Mouse (Mus musculus): ENCODE results near the gene Slc22a2. TPM values are rescaled to one million over a fixed set of nuclear protein-coding genes. Genes with fewer than 3 reads are reported as not detected.
"Not testable (repeated sequence)": the region's sequence is repeated elsewhere in the genome, so short reads cannot be mapped to it uniquely, and the experiment has no call there.

Slc22a2 gene
- total RNA-seq, 2 experiments from 2014 or later = 0.16 to 0.26 TPM

DNA sequence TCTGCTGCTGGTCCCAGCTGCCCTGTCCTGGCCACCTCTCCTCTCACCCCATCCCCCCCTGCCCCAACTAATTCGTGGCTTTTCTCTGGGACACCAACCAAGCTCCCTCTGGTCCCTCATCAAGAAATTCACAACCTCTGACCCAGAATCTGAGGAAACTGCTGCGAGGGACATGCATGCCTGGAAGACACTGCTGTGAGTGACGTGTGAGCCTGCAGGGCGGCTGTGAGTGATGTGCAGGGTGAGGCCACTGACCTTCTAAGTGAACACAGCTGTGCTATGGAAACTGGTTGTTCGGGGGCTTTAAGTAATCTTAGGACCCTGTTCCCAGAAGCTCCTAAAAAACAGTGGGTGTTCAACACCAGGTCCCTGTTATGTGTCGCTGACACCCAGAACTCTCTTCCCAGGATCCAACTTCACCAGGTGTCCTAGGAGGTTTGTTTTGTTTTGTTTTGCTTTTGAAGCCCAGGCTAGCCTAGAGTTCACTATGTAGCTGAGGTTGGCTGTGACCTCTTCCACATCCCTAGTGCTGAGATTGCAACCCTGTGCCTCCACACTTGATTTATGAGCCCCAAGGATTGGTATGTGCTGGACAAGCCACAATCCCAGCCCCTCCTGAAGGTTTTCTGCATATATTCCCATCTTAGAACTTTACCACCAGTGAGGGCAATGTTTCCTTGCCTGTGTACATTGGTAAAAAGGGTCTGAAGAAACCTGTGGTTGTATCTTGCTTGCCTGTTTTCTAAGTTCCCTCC, 47.2 kb downstream of the Slc22a2 start:
- DNase-seq = no peak

DNA sequence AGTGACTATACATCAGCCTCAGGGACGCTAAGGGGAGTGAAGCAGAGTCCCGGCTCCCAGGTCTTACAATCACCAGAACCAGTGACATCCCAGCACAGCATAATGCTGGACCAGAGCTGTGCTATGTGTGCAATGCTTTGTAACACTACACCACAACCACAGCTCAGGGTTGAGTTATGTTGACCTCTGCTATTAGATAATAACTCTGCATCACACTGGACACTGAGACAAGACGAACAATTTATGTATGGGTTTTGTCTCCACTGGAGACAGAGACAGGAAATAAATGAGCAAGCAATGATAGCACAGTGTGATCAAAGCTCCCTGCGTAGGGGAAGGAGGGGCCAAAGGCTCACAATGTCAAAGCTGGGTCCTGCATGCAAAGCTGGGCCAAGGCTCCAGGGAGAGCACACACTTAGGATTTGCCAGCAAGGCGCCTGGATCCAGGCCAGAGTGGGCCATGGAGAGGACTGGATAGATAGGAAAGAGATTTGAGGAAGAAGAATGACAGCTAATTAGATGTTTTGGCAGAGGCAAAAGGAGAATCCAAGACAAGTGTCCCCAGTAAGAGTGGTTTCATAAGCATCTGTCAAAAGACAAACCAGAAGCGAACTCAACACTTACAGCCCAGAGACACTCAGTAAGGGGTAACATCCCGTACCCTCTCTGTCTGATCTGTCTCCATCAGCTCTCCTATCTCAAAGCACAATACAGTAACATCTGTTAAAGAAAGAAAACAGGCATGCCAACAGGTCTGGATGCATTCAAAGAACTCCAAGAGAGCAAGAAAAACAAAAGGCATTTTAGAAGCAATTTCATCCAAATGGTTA, 48.1 kb downstream of the Slc22a2 start:
- peak; percentile 64 to 71 for DNase-seq

DNA sequence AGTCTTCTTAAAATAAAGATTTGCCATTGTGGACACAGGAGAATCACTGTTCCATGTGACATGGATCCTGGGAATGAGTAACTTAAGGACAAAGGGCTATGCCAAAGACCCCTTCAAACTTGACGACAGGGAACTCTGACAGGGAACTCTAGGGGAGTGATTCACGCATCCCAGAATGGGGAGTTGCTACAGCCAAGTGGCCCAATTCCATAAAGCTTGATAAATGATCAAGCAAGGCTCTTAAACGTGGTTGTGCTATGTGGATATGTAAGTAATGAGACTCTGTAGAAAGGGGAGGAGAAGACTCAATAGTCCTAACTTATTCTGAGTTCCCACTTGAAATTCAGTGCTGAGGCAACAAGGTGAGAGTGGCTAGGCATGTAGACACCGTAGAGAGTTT, 50.9 kb downstream of the Slc22a2 start:
- DNase-seq = no peak

DNA sequence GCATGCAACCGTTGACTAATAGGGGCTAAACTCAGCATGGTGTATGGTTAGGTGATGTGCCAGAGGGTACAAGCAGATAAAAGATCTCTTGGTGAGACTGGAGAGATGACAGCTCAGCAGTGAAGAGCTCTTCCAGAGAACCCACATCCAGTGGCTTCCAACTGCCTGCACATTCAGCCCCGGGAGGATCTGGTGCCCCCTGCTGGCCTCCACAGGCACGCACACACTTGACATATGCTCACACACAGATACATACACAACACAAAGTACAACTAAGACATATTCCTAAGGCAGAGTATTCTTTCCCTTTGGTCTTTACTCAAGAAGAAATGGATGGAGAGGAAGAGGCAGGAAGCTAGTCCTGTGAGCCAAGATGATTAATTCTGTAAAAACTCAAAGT, 55.7 kb downstream of the Slc22a2 start:
- no peak for DNase-seq

DNA sequence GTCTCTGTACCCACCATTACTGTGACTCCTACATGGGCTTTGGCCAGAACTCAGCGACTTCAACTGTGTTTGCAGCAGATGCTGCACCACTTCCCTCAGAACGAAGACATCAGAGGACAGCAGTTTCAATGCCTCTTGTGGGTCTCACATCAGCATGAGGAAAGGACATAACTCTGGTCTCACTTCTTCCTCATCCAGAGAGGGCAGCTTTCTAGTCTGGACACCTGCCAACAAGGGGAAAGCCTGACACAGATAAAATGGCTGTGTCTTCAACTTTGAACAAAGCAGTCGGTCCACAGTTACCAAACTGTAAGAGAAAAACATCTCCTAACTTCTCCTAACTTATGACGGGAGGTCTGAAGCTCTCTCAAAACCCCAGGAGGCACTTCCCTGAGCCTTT, 57.2 kb downstream of the Slc22a2 start:
- DNase-seq = no peak

DNA sequence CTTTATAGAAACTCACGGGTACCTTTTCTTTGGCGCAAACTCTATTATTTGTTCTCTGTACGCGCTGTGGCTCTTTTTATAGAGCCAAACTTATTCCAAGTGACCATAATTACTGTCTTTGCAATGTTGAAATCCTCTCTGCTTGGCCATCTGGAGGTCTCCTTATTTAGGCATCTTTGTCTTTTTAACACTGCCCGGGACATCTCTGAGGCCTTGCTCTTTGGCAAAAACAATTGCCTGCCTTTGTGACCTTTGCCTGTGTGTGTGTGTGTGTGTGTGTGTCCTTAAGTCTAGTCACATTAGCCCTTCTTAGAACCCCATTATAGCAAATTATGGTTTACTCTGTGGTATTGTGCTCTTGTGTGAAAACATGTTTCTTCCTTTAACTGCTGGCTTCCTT, 61.5 kb downstream of the Slc22a2 start:
- DNase-seq = no peak

DNA sequence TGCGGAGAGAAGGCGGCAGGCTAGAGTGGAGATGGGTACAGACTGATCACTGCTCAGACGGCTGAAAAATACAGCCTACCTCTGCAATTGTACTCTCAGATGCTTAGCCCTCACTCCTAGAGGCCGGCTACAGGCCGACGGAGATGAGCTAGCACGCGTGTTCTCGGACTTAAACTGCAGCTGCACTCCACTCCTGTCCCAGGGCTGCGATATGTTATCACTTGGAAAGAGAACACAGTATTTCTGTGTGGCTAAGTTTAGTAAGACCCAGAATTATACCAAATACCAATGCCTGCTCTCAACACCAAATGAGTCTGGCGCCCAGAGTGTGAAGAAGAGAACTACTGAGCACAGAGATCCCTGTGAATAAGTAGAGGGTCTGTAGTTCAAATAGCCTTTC, 68.7 kb downstream of the Slc22a2 start:
- no peak for DNase-seq

DNA sequence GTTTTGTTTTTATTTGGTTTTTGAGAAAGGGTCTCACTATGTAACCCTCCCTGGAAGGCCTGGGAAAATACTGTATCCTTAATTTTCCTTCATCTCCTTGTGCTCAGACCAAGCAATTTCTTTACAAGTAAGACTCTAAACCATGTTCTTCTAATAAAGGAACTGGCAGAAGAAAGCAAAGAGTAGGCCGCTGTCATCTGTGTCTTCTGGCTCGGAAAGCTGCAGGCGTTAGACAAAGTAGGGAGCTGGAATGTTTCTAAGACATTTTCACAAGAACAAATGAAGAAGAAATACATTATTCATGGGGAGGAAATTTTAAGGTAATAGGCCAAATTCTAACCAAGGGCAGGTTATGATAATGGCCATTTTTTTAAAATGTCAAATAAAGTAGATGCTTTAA, 70.1 kb downstream of the Slc22a2 start:
- DNase-seq = no peak

DNA sequence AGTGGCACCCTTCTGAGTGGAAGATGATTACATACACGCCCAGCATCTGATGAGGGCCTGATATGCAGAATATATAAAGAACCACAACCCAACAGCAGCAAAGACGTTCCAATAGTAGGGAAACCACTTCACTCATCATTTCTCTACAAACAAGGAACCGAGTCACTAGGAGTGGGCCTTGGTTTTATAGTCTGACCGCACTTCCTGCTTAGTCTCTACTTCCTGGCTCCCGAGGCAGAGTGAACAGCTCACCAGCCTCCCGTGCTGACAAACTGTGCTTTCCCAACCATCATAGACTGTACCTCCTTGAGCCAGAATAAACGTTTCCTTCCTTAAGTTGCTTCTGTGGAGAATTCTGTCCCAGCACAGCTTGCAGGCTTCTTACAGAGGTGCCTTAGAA, 71.9 kb downstream of the Slc22a2 start:
- DNase-seq = no peak

DNA sequence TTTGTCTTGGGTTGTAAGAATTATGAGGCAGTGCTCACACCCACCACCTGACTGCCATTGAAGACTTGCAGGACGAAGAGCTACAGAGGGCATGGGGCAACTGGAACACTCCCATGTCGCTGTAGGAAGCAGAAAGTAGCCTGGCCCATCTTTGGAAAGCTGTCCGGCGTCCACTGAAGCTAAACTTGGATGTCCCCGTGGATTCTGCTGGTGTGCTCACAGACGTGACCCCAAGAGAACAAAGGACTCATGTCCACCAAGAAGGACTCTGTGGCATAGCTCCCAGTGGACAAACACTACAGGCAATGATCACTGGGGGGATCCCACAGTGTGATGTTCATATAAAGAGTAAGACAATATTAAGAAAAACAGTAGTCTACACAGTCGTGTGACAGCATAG, 74.9 kb downstream of the Slc22a2 start:
- no peak for DNase-seq

DNA sequence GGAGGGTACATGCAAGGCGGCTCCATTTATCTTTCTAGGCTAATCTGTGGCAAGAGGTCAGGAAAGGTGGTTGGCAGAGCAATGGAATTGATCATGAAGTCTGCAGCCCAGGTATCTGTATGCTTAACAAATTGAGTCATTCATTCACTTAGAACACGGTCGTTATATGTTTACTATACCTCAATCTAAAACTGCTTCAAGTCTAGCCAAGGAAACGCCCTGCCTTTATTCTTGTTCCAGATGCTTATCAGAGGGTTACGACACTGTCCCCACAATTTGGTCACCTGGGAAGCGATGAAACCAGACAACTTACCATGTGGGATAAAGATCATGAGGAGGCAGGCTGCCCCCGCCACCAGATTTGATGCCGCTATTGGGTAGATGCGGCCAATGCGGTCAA, 75.3 kb downstream of the Slc22a2 start:
- no peak for DNase-seq

DNA sequence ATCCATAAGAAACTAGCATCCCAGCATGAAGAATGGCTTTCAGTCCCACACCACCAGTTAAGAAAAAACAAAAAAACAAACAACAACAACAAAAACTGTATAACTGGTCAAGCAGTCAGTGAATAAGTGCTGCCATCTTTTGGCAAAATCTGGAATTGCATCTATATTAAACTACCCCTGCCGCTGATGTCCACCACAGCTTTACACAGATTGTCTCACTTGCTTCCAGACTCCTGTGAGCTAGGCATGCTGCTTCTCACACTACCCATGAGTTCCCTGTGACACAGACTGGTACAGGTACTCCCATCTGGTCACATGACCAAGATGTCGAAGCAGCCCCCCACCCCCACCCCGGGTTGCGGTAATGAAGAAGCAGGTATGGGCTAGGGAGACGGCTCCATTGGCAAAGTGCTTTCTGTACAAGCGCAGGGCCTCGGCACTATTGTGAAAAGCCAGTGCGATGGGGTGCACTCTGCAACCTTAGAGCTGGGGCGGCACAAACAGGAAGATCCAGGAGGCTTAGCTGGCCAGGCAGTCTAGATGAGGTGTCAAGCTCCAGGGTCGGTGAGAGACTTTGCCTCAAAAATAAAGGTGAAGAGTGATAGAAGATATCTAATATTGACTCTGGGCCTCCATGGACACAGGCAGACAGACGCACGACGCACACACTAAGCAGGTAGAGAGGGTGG, 76.8 kb downstream of the Slc22a2 start:
- DNase-seq = no peak

DNA sequence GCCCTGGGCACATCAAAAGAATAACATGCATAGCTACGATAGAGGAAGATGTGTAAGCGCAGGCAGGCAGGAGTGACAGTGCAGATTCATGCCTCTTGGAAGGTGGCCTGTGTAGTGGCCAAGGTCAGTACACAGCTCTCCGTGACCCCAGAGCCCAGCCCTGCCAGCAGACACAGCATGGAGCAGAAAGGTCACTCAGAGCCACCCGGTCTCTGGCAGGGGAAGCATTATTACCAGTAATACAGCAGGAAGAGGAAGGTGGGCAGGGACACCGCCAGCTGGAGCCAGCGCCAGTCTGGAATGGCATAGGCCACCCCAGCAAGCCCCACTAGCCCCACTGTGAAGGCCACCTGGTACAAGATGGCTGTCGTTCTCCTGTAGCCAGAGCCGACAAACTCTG, 80.2 kb downstream of the Slc22a2 start:
- peak; percentile 61 to 64 for DNase-seq

DNA sequence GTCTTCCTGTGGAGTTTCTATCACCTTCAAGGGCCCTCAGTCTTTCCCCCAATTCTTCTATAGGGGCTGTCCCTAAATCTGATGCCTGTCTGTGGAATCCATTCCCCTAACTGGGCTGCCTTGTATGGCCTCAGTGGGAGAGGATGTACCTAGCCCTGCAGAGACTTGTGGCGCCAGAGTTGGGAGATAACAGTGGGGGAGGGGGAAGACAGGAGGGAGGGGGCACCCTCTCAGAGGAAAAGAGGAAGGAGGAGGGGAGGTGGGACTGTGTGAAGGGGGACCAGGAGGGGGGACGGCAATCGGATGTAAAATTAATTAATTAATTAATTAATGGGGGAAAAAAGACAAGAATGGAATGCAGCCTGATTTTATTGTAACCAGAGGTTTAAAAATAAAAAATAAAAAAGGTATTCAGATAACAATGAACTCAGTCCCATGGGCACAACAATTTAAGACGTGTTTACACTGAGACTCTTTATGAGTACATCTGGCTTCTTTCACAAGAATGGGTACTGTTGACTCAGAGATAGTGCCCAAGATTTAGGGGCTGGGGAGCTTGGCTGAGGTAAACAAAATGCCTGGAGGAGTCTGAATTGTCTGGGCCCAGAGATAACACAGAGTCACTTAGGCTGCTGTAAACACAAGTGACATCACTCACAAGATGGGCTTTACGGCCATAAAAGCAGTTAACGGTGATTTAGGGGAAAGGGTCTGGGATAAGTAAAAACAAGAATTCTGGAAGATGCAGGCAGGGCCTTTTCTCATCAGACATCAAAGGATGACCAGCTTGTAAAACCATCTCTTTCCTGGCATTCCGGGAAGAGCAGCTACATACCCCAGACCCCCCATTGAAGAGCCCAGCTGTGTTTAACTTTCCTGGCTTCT, 84.8 kb downstream of the Slc22a2 start:
- DNase-seq = no peak

DNA sequence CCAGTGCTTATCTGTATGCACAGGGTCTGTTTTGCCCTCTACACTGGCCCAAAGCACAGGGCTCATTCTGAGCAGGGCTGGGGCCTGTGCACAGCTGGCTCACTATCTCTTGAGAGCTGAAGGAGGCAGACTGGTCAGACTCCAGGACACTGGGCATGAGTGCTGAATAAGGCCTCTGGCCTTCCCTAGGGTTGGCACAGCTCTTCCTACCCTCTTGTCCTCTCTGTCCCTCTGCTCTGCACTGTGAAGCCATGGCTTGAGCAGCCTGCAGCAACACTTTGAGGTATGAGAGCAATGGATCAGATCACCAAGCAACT, 85.4 kb downstream of the Slc22a2 start:
- DNase-seq = no peak

DNA sequence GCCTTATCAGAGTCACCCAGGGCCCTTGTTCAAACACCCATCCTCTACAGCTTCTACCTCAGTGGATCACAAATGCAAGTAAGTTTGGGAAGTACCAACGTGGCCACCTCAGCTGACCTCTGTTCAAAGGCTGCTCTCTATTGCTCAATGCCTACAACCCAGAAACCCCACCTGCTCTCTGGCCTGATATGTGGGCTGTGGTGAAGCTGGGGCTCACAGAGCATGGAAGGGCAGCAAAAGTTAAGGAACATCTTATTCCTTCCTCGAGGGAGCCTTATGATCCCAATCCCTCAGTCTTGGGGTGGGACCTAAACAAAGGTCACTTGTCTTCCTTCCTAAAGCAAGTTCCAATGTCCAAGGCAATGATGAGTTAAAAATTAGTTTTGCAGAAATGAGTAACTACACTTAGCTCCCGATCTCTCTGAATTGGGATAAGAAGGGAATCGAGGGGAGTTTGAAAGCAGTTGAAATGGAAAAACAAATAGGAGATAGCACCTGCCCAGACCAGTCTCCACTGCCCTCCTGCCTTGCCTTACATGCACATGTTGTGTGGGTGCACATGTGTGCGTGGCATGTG, 87.2 kb downstream of the Slc22a2 start:
- DNase-seq = no peak

DNA sequence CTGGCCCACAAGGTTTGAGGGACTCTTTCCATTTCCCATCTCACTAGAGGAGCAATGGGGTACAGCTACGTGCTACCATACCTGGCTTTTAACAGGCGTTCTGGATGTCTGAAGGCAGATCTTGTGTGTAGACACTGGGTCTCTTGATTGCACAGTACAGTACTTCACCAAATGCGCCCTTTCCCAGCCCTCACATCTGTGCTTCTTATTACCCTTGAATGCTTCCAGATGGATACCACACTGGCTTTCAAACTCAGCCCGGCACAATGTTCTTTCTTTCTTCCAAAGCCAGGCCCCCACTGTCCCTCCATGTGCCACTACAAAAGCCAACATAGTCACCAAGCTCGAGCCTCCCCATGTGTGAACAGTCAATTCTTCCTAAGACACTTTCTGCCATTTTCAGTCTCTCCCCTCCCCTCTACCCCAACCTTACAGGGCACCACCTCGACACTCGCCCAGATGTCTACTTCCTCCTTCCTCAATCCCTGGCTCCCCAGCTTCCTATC, 88.4 kb downstream of the Slc22a2 start:
- no peak for DNase-seq

DNA sequence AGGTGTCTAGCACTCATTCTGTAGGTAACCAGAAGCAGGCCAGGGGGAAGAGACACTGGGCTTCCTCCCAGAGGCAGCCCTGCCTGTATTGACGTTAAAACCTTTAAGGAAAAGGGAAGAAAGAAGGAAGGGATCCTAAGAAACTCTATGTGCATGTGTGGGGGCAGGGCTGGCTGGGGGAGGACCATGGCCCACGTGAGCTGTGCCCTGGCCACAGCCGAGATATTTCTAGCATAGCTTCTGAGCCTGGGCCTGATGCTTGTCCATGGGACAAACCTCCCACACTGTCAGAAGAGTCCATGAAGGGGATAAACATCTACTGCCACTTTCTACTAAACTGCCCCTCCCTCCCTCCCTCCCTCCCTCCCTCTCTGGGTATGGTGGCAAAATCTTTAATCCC, 89.9 kb downstream of the Slc22a2 start:
- DNase-seq = no peak

DNA sequence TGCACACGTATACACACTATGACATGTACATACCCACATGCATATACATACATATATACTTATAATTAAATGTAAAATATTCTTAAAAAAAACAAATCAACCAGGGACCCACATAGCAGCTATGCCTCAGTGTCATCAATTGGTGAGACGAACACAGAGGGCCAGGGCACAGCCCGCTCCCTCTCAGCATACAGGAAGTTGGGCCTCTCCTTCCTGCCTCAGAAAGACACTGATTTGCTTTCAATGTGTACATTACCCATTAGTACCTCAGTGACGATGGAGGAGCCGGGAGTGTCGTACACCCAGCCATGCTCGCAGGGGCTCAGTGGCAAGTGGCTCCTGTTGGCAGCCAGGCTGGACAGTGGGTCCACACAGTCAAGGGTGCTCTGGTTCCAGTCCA, 91.0 kb downstream of the Slc22a2 start:
- DNase-seq = not testable (repeated sequence)

DNA sequence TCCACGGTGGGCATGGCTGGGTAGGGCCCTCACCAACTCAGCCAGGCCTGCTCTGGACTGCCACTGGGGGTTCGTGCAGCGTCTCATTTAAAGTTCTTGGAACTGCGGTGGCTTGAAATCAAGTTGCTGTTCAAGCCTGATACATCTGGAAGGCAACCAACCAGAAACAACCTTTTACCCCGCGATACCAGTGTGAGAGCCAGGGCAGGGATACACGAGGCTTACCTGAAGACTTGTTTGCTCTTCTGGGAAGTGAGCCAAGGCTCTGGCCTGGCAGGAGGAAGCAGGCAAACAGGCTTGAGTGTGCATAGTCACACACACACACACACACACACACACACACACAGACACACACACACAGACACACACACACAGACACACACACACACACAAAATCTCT, 91.7 kb downstream of the Slc22a2 start, which contains the start of gene Slc22a1:
Gene Slc22a1 (minus strand): TSS at position 184 of the 400 bp plus-strand sequence.
- DNase-seq = no peak

DNA sequence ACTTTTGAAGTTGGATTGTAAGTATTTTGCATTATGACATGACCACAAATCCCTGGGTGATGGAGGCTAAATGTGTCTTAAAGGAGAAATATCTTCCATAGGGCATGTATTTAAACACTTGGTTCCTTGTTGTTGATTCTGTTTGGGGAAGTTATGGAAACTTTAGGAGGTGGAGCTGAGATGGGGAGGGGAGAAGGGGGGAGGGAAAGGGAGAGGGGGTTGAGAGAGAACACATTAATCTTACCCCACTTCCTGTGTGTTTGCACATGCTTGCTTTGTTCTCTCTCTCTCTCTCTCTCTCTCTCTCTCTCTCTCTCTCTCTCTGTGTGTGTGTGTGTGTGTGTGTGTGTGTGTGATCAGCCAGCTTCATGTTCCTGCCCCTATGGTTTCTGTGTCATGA, 93.2 kb downstream of the Slc22a2 start:
- DNase-seq = no peak

All from adrenal gland, postnatal 36 days (tissue).